Mouse (Mus musculus): ENCODE measurements around the gene Bcat2.

The Bcat2 gene

DNA sequence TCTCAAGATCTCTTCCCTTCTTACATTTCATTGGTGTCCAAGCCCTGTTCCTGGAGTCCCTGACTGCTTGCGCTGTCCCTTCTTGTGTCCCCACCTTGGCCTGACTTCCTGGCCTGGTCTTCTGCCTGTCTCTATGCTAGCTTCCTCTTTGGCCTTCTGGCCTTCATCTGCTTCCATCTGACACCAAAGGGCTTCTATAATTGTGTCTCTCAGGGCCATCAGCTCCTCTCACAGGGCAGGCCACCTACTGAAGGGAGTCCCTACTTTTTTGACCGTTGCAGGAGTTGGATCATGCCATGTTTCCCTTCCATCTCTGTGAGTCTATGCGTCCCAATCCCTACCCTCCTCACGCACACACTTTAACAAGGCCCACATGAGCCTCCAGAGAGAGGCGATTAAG lies 19.9 kb downstream of the Bcat2 start:
- DNase-seq, result no peak

DNA sequence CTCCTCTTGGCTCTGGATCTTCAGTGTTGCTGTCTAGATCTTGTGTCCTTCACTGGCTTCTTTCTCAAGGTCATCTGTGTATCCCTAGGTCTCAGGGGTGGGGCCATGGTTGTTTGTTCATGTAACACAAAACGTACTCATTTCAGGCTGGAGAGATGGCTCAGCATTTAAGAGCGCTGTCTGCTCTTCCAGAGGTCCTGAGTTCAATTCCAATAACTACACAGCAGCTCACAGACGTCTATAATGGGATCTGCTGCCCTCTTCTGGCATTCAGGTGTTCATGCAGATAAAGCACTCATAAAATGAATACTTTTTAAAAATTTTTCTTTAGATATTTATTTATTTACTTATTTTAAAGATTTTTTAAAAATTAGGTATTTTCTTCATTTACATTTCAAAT lies 20.9 kb downstream of the Bcat2 start:
- no peak for DNase-seq

DNA sequence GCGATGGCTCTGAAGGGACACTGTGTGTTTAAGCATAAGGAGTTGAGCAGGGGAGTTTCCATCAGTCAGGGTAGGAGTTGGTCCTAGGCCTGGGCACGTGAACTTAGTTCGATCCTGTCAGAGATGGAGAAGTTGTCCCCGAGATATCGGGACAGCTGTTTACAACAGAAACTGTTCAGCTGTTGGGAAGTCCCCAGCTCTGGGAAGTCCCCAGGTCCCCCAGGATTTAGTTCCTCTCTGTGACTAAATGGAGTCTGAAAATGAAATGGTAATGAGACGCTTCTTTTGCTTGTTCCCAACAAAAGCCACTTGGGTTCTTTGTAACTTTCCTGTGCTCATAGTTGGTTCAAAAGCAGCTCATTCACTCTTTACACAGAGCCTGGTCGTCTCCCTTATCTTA lies 21.9 kb downstream of the Bcat2 start:
- no peak for DNase-seq

DNA sequence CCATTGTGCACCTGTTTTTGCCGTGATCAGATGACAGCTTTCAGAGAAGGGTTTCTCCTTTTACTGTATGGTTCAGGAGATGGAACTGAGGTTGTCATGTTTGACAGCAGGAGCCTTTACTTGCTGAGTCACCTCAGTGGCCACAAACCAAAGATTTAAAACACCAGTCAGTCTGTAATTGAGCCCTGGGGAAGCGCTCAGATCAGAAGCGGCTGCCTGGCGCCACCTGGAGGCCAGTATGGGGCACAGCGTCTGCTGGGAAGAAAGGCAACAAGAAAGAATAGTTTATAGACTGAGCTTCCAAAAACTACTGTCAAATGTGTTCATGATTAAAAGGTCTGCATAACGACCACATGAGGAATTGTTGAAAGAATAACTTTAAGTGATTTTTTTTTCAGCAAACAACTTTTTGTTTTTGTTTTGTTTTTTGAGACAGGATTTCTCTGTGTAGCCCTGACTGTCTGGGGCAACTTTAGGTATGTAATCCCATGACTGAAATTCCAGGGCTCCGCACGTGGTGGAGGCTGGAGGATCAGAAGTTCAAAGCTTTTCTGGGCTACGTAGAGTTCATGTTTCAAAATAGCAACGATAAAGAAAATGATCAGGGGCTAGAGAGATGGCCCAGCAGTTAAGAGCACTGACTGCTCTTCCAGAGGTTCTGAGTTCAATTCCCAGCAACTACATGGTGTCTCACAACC lies 23.3 kb downstream of the Bcat2 start:
- DNase-seq, result peak; percentile 76

DNA sequence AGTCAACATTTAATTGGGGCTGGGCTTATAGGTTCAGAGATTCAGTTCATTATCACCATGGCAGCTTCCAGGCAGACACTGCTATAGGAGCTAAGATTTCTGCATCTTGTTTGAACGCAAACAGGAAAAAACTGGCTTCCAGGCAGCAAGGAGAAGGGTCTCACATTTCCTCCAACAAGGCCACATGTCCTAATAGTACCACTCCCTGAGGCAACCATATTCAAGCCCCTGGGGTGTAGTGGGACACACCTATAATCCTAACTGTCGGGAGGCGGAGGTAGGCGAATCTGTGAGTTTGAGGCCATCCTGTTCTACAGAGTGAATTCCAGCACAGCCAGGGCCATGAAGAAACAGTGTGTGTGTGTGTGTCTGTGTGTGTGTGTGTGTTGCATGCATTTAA lies 25.2 kb downstream of the Bcat2 start:
- no peak for DNase-seq

DNA sequence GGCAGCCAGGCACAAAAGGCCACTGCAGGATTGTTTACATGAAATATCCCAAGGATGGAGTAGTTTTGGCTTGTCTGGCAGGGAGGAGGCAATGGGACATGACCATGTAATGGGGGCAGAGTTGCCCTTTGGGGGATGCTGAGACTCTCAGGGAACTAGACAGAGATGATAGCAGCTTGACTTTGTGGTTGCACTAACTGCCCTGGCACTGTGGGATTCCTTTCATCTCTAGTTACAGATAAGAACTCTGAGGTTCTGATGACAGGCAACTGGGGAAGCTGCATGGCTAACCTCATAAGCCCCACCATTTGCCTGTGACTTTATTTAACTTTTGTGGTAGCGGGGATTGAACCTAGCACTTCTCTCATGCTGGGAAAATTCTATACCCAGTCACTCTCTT lies 26.2 kb downstream of the Bcat2 start:
- no peak for DNase-seq

DNA sequence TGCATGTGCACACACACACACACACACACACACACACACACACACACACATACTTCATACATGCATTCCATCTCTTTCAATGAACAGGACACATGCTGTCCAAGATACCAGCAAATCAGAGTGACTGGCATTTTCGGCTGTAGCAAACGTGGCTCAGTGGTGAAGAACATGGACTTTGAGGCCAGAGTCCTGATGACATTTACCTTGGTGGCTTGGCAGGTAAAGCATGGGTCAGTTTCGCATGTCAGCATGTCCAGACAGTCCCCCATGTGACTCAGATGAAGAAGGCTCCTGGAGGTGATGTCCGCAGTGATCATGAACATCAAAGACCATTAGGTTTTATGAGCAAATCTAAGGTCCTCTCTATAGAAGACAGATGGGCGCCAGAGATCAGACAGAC lies 27.1 kb downstream of the Bcat2 start:
- no peak for DNase-seq

DNA sequence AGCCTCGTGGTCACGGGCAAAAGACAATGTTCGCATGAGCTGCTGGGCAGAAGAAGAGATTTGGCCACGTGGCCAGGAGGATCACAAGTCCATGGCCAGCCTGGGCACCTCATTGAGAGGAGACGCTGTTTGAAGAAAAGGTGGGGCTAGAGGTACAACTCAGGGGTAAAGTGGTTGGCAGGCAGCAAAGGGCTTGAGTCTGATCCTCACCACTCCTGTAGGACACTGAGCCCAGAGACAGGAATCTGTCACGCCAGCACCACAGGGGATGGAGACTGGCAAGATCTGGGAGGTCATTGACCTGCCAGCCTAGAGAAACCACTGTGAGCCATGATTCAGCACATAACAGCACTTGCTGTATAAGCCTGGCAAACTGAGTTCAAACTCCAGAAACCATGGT lies 27.6 kb downstream of the Bcat2 start:
- DNase-seq, result no peak

DNA sequence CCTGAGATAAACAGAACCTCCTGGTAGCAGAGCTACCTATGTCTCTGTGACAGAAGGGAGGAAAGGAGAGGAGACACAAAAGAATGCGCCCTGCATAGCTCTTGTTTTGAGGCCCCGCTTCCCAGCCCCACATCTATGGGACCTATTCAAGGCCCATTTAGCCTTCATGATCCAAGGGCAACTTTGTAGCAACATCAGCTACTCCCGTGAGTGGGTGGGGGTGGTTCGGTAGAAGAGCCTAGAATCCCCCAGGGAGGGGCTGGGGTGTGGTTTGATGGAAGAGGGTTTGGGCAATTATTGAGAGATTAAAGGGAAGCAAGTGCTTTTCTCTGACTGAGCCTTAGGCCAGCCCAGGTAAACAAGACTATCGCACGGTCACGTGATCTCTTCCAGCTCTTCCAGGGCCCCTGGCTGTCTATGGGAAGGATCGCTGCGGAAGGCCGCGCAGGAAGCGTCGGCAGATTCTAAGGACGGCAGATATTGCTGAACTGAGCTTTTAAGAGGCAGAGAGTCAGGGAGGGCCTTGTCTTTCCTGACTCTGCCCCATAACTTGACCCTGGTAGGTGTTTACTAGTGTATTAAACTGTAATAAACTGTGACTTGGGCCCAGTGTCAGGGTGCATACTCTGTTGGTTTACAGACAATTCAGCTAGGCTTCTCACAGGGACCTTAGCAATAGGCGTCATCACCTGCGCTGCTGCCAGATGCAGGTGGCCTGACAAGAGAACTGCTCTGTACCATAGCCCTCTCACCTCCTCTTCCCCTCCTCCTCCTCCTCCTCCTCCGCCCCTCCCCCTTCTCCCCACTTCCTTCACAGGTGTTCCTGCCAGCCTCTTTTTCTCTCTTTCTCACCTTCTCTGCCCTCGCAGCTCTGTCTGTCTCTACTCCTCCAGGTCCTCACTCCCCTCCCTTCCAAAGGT lies 29.3 kb downstream of the Bcat2 start:
- no peak for DNase-seq

DNA sequence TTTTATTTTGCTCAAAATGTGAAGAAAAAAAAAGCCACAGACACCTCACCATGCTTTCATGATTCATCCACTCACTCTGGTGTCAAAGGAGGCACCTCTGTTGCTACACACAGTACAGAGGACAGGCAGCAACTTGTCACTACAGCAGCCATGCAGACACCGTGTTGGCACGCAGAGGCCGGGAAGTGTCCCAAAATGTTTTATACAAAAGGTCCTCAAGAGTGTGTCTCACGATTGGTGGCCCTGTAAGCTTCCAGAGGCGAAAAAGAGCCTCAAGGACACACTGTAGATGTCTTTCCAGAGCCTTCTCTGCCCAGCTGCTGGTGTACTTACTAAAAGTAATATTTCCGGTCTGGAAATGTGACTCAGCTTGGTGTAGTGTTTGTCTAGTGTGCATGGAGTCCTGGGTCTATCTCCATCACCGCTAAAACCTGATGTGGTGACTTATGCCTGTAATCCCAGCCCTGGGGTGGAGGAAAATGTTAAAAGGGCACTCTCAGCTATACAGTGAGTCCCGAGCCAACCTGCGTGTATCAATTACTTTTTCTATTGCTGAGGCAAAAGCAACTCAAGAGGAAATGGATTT lies 35.8 kb downstream of the Bcat2 start:
- DNase-seq, result no peak

DNA sequence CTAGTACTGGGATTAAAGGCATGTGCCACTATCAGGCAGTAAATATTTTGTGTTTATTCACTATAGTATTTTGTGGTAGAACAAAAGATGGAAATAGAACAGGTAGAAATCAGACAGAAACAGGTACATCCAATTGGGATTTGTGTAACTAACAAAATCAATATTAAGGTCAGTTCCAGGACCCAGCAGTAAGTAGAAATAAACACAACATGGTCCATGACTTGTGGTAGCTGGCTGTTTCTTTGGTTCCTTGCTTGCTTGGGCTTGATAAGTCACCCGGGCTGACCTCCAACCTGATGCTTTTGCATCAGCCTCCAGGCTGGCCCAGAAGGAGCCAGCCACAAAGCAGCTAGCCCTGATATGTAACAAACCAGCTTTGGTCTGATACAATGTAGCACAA lies 39.6 kb downstream of the Bcat2 start:
- no peak for DNase-seq

DNA sequence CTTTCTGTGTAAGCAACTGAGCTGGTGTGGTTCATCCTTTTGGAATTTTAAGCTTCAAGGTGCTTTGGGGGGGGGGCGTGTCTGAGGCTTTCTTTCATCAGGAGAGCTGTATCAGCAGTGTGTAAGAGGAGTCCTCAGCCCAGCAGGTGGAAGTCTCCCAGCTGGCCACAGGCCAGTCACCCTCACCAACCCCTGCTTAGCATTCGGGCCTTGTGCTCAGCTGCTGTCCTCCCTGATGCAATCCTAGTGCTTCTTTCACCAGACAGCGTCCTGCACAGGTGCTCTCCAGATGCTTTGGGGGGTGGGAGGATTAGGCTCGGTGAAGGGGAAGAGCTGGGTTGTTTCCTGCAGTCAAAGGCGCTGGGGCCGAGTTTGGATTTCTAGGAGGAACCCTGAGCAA lies 46.3 kb downstream of the Bcat2 start:
- no peak for DNase-seq

DNA sequence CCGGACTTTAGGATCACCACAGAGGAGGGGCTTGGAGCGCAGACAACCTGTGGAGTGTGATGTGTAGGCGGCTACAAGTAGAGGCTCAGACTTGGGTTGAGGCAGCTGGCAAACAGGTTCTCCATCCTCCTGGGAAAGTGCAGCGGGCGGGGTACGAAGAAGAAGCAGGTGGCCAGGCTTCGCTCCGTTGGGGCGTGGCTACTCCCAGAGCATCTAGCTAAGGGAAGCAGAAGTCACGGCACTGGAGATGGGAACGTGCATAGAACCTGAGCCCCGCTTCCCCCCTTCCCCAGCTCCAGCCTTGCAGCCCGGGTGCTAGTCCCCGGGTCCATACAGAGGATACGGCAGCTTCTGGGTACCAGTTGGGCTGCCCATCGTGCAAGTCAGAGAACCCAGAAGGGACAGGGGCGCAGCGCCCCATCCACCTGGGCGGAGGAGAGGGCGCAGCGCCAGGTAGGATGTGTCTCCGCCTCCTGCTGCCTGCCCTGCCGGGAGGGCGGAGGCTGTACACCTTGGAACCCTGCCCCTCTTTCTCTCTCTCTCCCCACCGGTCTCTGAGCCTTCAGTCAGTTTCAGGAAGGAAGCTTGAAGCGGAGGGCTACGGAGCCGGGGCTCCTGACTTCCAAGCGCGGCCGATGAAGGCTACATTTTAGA lies 47.2 kb downstream of the Bcat2 start, which contains the start of gene Fut1:
Gene Fut1, plus strand, starts transcription at position 248 of the 654 bp plus-strand sequence.
- peak; percentile 27 for DNase-seq

DNA sequence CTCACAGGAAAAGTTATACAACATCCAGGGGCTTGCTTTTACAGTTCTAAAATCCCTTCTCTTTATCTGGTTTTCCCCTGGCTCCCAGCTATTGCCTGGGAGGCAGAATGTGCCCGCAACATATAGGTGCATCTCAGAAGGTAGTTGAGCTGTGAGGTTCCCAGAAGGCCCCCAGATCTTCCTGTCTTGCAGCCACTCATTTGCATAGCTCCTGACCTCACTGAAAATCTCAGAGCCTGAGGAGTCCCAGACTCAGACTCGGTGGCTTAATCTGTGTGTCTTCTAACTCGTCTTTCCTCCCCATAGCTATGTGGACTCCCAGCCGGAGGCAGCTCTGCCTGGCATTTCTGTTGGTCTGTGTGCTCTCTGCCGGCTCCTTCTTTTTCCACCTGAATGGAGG lies 48.4 kb downstream of the Bcat2 start:
- no peak for DNase-seq

DNA sequence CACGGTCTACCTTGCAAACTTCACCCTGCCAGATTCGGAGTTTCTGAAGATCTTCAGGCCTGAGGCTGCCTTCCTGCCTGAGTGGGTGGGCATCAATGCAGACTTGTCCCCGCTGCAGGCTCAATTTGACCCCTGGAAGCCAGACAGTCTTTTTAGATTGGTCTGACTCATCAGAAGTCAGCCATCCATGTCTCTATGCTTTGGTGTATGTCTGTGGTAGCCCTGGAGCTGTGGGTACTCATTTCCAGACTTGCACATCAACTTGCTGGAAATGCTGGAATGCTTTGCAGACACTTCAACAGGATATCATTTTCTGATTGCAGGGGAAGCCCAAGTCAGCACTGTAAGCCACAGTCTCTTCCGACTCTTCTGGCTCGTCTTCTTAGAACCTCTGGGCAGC lies 49.6 kb downstream of the Bcat2 start:
- DNase-seq, result no peak

DNA sequence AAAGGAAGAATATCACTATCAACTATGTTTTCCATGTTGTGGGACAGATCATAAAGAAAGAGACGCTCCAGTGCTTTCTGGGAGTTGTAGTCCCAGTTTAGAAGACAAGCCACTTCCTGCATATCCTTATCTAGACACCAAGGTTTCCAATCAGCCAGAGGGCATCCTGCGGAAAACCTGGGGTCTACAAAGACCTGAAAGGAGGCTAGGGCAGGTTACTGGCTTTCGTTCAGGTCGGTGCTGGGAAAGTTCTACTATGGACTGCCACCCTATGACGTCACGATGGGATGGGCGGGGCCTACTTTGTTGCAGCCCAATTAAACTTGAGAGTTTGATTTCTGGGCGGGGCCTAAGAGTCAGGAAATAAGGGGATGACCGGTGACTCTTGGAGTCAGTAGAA lies 51.5 kb downstream of the Bcat2 start, which contains the start of gene Izumo1:
Gene Izumo1, plus strand, starts transcription at position 369 of the 400 bp plus-strand sequence.
- no peak for DNase-seq

DNA sequence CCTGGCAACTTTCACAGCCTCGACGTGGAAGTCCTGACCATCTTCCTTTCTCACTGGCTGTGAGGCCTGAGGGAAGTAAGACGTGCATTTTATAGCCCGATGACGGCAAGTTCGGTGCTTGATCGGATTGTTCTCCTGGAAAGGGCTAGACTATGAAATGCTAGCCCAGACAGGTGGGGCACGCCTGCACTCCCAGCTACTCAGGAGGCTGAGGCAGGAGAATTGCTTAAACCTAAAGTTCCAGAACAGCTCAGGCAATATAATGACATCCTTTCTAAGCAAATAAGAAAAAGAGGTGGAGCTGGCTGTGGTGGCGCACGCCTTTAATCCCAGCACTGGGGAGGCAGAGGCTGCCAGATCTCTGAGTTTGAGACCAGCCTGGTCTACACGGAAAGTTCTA lies 53.6 kb downstream of the Bcat2 start:
- DNase-seq, result no peak

DNA sequence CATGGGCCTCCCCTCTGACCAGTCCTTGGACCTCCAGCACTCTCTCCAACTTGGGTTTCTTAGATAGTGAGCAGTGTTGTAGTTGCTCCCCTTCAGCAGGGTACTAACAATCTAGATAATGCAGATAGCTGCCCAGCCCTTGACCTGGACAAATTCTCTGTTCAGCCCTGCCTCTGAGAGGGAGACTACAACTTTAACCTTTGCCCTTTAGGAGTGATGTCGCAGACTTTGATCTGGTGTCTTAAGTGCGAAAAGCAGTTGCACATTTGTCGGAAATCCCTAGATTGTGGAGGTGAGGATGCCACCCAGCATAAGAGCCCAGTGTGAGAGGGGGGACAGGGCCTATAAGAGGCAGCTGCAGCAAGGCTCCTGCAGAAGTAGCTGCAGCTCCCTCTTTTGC lies 54.8 kb downstream of the Bcat2 start:
- no peak for DNase-seq

DNA sequence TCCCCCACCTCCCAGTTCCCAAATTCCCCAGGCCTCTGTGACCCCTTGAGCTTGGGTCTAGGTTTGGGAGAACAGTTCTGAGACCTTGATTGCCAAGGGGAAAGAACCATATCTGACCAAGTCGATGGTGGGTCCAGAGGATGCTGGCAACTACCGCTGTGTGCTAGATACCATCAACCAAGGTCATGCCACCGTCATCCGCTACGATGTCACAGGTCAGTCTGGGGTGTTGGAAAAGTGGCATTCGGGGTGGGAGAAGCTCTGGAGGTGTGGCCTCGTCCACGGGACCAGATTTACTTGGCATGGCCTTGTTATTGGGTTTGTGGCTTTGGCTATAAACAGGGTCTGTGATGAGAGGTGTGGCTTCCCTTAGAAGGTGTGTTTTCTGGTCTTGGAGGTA lies 55.5 kb downstream of the Bcat2 start:
- DNase-seq, result no peak

DNA sequence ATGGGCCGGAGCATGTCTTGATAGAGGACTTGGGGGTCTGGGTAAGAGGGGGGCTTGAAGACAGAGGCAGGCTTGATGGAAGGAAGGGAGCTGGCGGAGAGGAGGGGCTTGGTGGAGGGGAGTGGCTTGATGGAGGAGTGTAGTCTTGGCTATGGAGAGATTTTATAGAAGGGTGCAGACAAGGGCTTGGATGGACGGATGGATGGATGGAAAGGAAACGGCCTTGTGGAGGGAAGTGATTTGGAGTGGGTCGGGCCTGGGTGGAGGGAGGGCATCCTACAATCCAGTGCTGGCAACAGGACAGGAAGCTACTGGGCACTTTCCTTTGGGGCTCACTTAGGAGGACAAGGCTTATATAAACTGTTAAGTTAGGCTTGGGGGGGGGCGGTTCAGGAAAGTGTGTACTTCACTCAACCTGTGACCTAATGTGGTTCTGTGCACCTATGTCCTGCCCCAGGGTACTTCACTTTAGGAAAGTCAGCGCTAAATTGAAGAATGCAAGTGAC lies 56.7 kb downstream of the Bcat2 start:
- DNase-seq, result no peak

DNA sequence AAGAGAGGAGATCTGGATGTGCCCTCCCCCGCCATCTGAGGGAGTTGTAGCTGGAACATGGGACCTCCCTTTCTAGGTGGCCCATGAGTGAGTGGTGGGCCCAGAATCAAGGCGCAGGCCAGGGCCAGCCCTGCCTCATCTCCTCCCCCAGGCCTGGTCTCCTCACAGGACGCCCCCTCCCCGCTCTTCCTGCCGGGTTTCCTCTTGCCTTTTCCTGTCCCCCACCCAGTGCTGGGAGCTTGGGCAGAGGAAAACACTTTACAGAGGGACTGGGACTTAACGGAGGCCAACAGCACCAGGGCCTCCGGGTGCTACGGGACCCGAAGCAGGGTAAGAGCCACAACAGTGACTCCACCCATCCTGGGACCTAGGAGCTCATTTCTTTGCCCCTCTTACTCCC lies 57.3 kb downstream of the Bcat2 start, which contains the start of gene Rasip1:
Gene Rasip1, plus strand, starts transcription at position 228 of the 400 bp plus-strand sequence.
- DNase-seq, result no peak

DNA sequence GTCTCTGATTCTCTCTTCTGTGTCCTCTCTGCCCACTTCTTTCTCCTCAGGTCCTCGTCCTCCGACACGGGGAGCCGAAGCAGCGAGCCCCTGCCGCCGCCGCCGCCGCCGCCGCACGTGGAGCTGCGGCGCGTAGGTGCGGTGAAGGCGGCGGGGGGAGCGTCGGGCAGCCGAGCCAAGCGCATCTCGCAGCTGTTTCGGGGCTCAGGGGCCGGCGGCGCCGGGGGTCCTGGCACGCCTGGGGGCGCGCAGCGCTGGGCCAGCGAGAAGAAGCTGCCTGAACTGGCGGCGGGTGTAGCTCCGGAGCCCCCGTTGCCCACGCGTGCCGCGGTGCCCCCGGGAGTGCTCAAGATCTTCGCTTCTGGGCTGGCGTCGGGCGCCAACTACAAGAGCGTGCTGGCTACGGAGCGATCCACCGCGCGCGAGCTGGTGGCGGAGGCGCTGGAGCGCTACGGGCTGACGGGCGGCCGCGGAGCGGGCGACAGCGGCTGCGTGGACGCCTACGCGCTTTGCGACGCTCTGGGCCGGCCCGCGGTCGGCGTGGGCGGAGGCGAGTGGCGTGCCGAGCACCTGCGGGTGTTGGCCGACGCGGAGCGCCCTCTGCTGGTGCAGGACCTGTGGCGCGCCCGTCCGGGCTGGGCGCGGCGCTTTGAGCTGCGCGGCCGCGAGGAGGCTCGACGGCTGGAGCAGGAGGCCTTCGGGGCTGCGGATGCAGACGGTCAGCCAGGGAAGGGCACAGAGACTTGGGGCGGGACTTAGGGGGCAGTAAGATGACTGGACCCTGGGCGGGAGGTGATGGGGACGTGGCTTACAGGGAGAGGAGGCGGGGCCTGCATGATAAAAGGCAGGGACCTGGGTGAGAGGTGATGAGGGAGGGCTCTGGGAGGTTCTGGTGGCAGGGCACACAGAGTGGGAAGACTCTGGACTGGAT lies 58.7 kb downstream of the Bcat2 start:
- peak; percentile 93 for DNase-seq

Measured in right cerebral cortex, postnatal 14 days (tissue).